Mouse (Mus musculus) kidney, postnatal 10 days (tissue): Measurements from ENCODE around the gene Gm29564.
"Not testable (repeated sequence)": the region's sequence is repeated elsewhere in the genome, so short reads cannot be mapped to it uniquely, and the experiment has no call there.

Experiments
- DNase-seq: peaks from one replicate; pipeline ENCODE4 v3.0.0; 2021; ENCODE audit warnings: mixed read lengths

Gene Gm29564

DNA sequence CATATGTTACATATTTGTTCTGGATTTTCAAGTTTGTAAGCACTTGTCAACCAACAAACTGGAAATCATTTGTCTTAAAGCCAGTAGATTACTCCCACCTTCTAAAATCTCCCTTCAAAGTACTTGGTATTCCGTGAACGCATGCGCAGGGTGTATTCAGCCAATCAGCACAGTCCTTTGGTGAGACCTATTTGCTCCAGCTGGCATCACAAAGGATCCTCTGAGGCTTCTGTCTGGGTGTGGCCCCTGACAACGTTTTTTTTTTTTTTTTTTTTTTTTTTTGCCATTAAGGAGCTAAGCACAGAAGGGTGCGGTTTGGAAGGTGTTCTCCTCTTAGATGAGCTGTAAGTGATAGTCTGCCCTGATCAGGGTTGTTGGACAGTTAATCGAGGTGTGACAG, at the start of gene Gm29564:
Gene Gm29564, plus strand, starts transcription at position 301 of the 400 bp plus-strand sequence.
- DNase-seq: not testable (repeated sequence)
